Mouse (Mus musculus): ENCODE data around the gene Cd8a. TPM values are rescaled to one million over a fixed set of nuclear protein-coding genes. Genes with fewer than 3 reads are reported as not detected.

The Cd8a gene
- total RNA-seq, 2 experiments from 2014 or later = 0.40 TPM; not detected in 1

GRCm38 (mm10) chr6:71369416-71369815 lies 3.8 kb upstream of the Cd8a start:
- no peak for DNase-seq (ENCODE audit: low spot score in 2 of 2)

- no peak for DNase-seq (ENCODE audit: low spot score in 2 of 2)
These were observed 2.1 kb upstream of the Cd8a start for GRCm38 (mm10) chr6:71371085-71371605.

- DNase-seq (ENCODE audit: low spot score in 2 of 2) = no peak
These were observed 1.0 kb upstream of the Cd8a start for GRCm38 (mm10) chr6:71372041-71372720.

- DNase-seq (ENCODE audit: low spot score in 2 of 2) = no peak
These were observed 1.1 kb downstream of the Cd8a start for GRCm38 (mm10) chr6:71374311-71374829.

- DNase-seq (ENCODE audit: low spot score in 2 of 2) = no peak
These were observed 1.7 kb downstream of the Cd8a start for GRCm38 (mm10) chr6:71374921-71375320.

GRCm38 (mm10) chr6:71376711-71377110 lies 3.5 kb downstream of the Cd8a start:
- no peak for DNase-seq (ENCODE audit: low spot score in 2 of 2)

GRCm38 (mm10) chr6:71381654-71382053 lies 8.4 kb downstream of the Cd8a start:
- DNase-seq (ENCODE audit: low spot score in 2 of 2) = no peak

- DNase-seq (ENCODE audit: low spot score in 2 of 2) = no peak
These were observed 17.3 kb downstream of the Cd8a start for GRCm38 (mm10) chr6:71390496-71390895.

GRCm38 (mm10) chr6:71396016-71396415 lies 22.8 kb downstream of the Cd8a start:
- DNase-seq (ENCODE audit: low spot score in 2 of 2) = no peak

- DNase-seq (ENCODE audit: low spot score in 2 of 2) = no peak
These were observed 23.5 kb downstream of the Cd8a start for GRCm38 (mm10) chr6:71396761-71397160.

GRCm38 (mm10) chr6:71398829-71399609 lies 25.8 kb downstream of the Cd8a start:
- DNase-seq (ENCODE audit: low spot score in 2 of 2) = no peak

GRCm38 (mm10) chr6:71414624-71415023 lies 41.4 kb downstream of the Cd8a start:
- DNase-seq (ENCODE audit: low spot score in 2 of 2) = no peak

- no peak for DNase-seq (ENCODE audit: low spot score in 2 of 2)
These were observed 42.2 kb downstream of the Cd8a start for GRCm38 (mm10) chr6:71415446-71415845.

GRCm38 (mm10) chr6:71418874-71419273 lies 45.6 kb downstream of the Cd8a start:
- DNase-seq (ENCODE audit: low spot score in 2 of 2) = no peak

GRCm38 (mm10) chr6:71420848-71421247 lies 47.6 kb downstream of the Cd8a start:
- no peak for DNase-seq (ENCODE audit: low spot score in 2 of 2)

- DNase-seq (ENCODE audit: low spot score in 2 of 2) = no peak
These were observed 48.9 kb downstream of the Cd8a start for GRCm38 (mm10) chr6:71422162-71422561.

- DNase-seq (ENCODE audit: low spot score in 2 of 2) = no peak
These were observed 49.9 kb downstream of the Cd8a start for GRCm38 (mm10) chr6:71423116-71423515.

GRCm38 (mm10) chr6:71425681-71426080 lies 52.5 kb downstream of the Cd8a start:
- no peak for DNase-seq (ENCODE audit: low spot score in 2 of 2)

GRCm38 (mm10) chr6:71427996-71428725 lies 54.9 kb downstream of the Cd8a start:
- no peak for DNase-seq (ENCODE audit: low spot score in 2 of 2)

Data from adrenal gland, postnatal 4 days (tissue).